In the genomic region with DNA sequence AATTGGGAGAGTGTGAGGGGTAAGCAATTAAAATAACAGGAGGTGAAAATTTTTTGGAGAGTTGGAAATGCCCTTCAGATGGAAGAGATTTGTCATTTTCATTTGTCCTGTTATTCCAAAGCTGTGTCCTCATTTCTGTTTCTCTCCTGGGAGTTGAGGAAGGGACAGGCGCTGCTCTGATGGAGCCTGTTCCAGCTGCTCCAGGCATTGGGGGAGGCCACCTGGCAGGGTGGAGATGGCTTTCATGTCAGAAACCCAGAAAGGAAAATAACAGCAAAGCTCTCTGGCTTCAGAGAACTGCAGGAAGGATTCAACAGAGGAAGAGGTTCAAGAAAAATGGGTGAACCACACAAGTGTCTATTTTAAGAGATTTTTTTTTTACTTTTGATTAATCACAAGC, we compare ENCODE assay signal across 17 mouse cellular contexts.
"Had no signal": no experiment of that assay in that cellular context is flagged by ENCODE, and none has a peak within 500 bp of the region (broad histone marks: within the 10 kb centered on the region; RNA-seq: fewer than 3 reads in every experiment).

No protein-coding gene starts in this region.

- ATAC-seq: hindbrain, embryonic 16.5 days; inflammation-experienced regulatory T-cells, adult 6 months; intestine, embryonic 15.5 days; intestine, postnatal 0 days had no signal

- DNase-seq: gastrocnemius, adult 2 months; gastrocnemius, postnatal 10 days; gastrocnemius, postnatal 25 days; heart, adult 18-20 months; heart, postnatal 10 days; heart, postnatal 4 days; kidney, adult 18-20 months; kidney, adult 8-10 months; kidney, postnatal 10 days; kidney, postnatal 25 days; kidney, postnatal 4 days; liver; liver, embryonic 13.5 days had no signal
